Mouse (Mus musculus): ENCODE measurements around the gene Slc1a5.

The Slc1a5 gene

GRCm38 (mm10) chr7:16821091-16821490, 40.0 kb downstream of the Slc1a5 start:
- DNase-seq = peak in 1 of 2 experiments; percentile 21

- peak; percentile 58 to 59 for DNase-seq
Measured at GRCm38 (mm10) chr7:16821669-16822101, 40.5 kb downstream of the Slc1a5 start.

- peak; percentile 45 to 54 for DNase-seq
Measured at GRCm38 (mm10) chr7:16823734-16824133, 42.6 kb downstream of the Slc1a5 start.

GRCm38 (mm10) chr7:16825785-16826184, 44.6 kb downstream of the Slc1a5 start:
- no peak for DNase-seq

- DNase-seq = peak in 1 of 2 experiments; percentile 4
Measured at GRCm38 (mm10) chr7:16826571-16826970, 45.4 kb downstream of the Slc1a5 start.

GRCm38 (mm10) chr7:16827274-16827673, 46.1 kb downstream of the Slc1a5 start:
- no peak for DNase-seq

- DNase-seq = no peak
Measured at GRCm38 (mm10) chr7:16830449-16830848, 49.3 kb downstream of the Slc1a5 start.

GRCm38 (mm10) chr7:16837916-16838803, 57.0 kb downstream of the Slc1a5 start:
- no peak for DNase-seq

- no peak for DNase-seq
Measured at GRCm38 (mm10) chr7:16838804-16839426, 57.8 kb downstream of the Slc1a5 start.

GRCm38 (mm10) chr7:16839427-16840108, 58.4 kb downstream of the Slc1a5 start:
- DNase-seq = no peak

GRCm38 (mm10) chr7:16840109-16840491, 59.0 kb downstream of the Slc1a5 start:
- no peak for DNase-seq

- no peak for DNase-seq
Measured at GRCm38 (mm10) chr7:16841078-16841477, 59.9 kb downstream of the Slc1a5 start.

- DNase-seq = no peak
Measured at GRCm38 (mm10) chr7:16841561-16842560, 60.7 kb downstream of the Slc1a5 start.

GRCm38 (mm10) chr7:16842645-16843063, 61.5 kb downstream of the Slc1a5 start, which contains the start of gene Prkd2:
Gene Prkd2 (plus strand): TSS chr7:16842902.
- peak; percentile 91 to 92 for DNase-seq

- DNase-seq = peak; percentile 42
Measured at GRCm38 (mm10) chr7:16843441-16844171, 62.5 kb downstream of the Slc1a5 start.

- DNase-seq = peak in 1 of 2 experiments; percentile 4
Measured at GRCm38 (mm10) chr7:16844696-16845071, 63.5 kb downstream of the Slc1a5 start.

GRCm38 (mm10) chr7:16845072-16845819, 64.1 kb downstream of the Slc1a5 start:
- DNase-seq = peak in 1 of 2 experiments; percentile 9

GRCm38 (mm10) chr7:16845820-16846167, 64.7 kb downstream of the Slc1a5 start:
- peak in 1 of 2 experiments; percentile 16 for DNase-seq

- DNase-seq = no peak
Measured at GRCm38 (mm10) chr7:16846775-16847174, 65.6 kb downstream of the Slc1a5 start.

- peak in 1 of 2 experiments; percentile 7 for DNase-seq
Measured at GRCm38 (mm10) chr7:16847507-16847906, 66.4 kb downstream of the Slc1a5 start.

Data from cerebellum, postnatal 25 days (tissue).